Mouse (Mus musculus) kidney, adult 9 months (tissue): Measurements from ENCODE around the gene Cubn.
A peak's percentile ranks its signal among the peaks of the same experiment; 100 is the strongest.

Source experiments
- DNase-seq: peaks from one replicate; pipeline ENCODE4 v3.0.0; 2022

Gene Cubn

GRCm38 (mm10) chr2:13342325-13342926, 149.2 kb downstream of the Cubn start:
- DNase-seq = peak; percentile 10

- no peak for DNase-seq
Observed at GRCm38 (mm10) chr2:13335446-13335845, 156.2 kb downstream of the Cubn start.

GRCm38 (mm10) chr2:13329754-13330417, 161.7 kb downstream of the Cubn start:
- no peak for DNase-seq

- no peak for DNase-seq
Observed at GRCm38 (mm10) chr2:13303376-13303775, 188.2 kb downstream of the Cubn start.

- no peak for DNase-seq
Observed at GRCm38 (mm10) chr2:13299031-13299430, 192.6 kb downstream of the Cubn start.

GRCm38 (mm10) chr2:13297733-13298132, 193.9 kb downstream of the Cubn start:
- no peak for DNase-seq

GRCm38 (mm10) chr2:13290661-13291060, 201.0 kb downstream of the Cubn start:
- peak; percentile 42 for DNase-seq

- no peak for DNase-seq
Observed at GRCm38 (mm10) chr2:13290070-13290469, 201.5 kb downstream of the Cubn start.

- peak; percentile 22 for DNase-seq
Observed at GRCm38 (mm10) chr2:13278114-13278862, 213.3 kb downstream of the Cubn start.

- DNase-seq = no peak
Observed at GRCm38 (mm10) chr2:13275874-13276273, 215.7 kb downstream of the Cubn start.

- peak; percentile 100 for DNase-seq
Observed at GRCm38 (mm10) chr2:13271165-13271957, 220.3 kb downstream of the Cubn start, which contains the start of gene Rsu1. Gene Rsu1, minus strand, starts transcription at chr2:13271415.

GRCm38 (mm10) chr2:13270736-13271135, 220.9 kb downstream of the Cubn start:
- no peak for DNase-seq

- DNase-seq = no peak
Observed at GRCm38 (mm10) chr2:13268681-13269293, 222.8 kb downstream of the Cubn start.

GRCm38 (mm10) chr2:13264875-13265274, 226.7 kb downstream of the Cubn start:
- DNase-seq = peak; percentile 31

GRCm38 (mm10) chr2:13263150-13263549, 228.5 kb downstream of the Cubn start:
- no peak for DNase-seq

- no peak for DNase-seq
Observed at GRCm38 (mm10) chr2:13258606-13259005, 233.0 kb downstream of the Cubn start.

GRCm38 (mm10) chr2:13240711-13241110, 250.9 kb downstream of the Cubn start:
- no peak for DNase-seq

- peak; percentile 54 for DNase-seq
Observed at GRCm38 (mm10) chr2:13237140-13237901, 254.3 kb downstream of the Cubn start.

- DNase-seq = peak; percentile 15
Observed at GRCm38 (mm10) chr2:13235696-13236095, 255.9 kb downstream of the Cubn start.

- no peak for DNase-seq
Observed at GRCm38 (mm10) chr2:13234796-13235195, 256.8 kb downstream of the Cubn start.

GRCm38 (mm10) chr2:13233902-13234301, 257.7 kb downstream of the Cubn start:
- peak; percentile 26 for DNase-seq
